ENCODE assay signal across 9 mouse cellular contexts in genomic region chr15:80277625-80278024, GRCm38 (mm10). TPM values are rescaled to one million over a fixed set of nuclear protein-coding genes. Genes with fewer than 3 reads are reported as not detected.
DNase-seq lines count a peak whose midpoint lies in the region; ATAC-seq and TF ChIP-seq lines count a peak whose summit lies in the region.
"Had no signal": no experiment of that assay in that cellular context is flagged by ENCODE, and none has a peak within 500 bp of the region (broad histone marks: within the 10 kb centered on the region; RNA-seq: fewer than 3 reads in every experiment).

No protein-coding gene starts in this region.

- intact Hi-C loops in left cerebral cortex, postnatal 14 days (cut with DNase I), result no loop called here

- 4% methylated on average over 5 of the region's 6 CpGs for WGBS in heart, postnatal 0 days

- peaks cover 17% of the 10 kb centered on the region; the same call in 1 of the 2 replicates for H3K27me3 ChIP-seq in heart, postnatal 0 days (ENCODE audit: control insufficient read depth, insufficient read depth, low read length)

- TF ChIP-seq CTCF in heart, postnatal 0 days (IDR thresholded peaks at IDR 0.05; ENCODE audit: low read depth), result no peak

- H3K27ac ChIP-seq in heart, postnatal 0 days (ENCODE audit: low read depth), result no peak overlapping the region

- H3K4me1 ChIP-seq in heart, postnatal 0 days (ENCODE audit: control insufficient read depth, insufficient read depth), result no peaks in the 10 kb centered on the region

- H3K9me3 ChIP-seq in heart, postnatal 0 days (replicated peaks; ENCODE audit: control insufficient read depth, low read length), result no peaks in the 10 kb centered on the region
- H3K9me3 ChIP-seq: megakaryocyte, embryonic 14.5 days had no signal

- H3K36me3 ChIP-seq in heart, postnatal 0 days (replicated peaks; ENCODE audit: control insufficient read depth, insufficient read depth, low read length), result no peaks in the 10 kb centered on the region

- TF ChIP-seq EP300 in heart, postnatal 0 days (IDR thresholded peaks at IDR 0.05; ENCODE audit: low read depth), result no peak

- ATAC-seq in heart, postnatal 0 days (ENCODE audit: insufficient read depth, low read depth), result 0 out of 2 replicates have a peak, but pooled peaks have one; percentile 20
- ATAC-seq in monocyte, adult 5-6 weeks (replicated peaks; ENCODE audit: insufficient number of reproducible peaks, low FRiP score, low TSS enrichment, poor library complexity, severe bottlenecking), result no peak

- H3K4me3 ChIP-seq in heart, postnatal 0 days (ENCODE audit: low read depth, low read length), result no peak overlapping the region
- H3K4me3 ChIP-seq: megakaryocyte, embryonic 14.5 days had no signal

- no peak overlapping the region for H3K4me2 ChIP-seq in heart, postnatal 0 days (ENCODE audit: low read depth, low read length)

- H3K9ac ChIP-seq in heart, postnatal 0 days (replicated peaks; ENCODE audit: low read depth, low read length), result no peak overlapping the region

- peak; percentile 35 for DNase-seq in heart, postnatal 0 days (ENCODE audit: low spot score)
- DNase-seq in heart, adult 8-10 months (ENCODE audit: low spot score), result no peak
- peak; percentile 68 for DNase-seq in urinary bladder, postnatal 14 days (ENCODE audit: low spot score)
- no peak for DNase-seq in urinary bladder, adult 18-20 months (ENCODE audit: low spot score in 2 of 2)
- DNase-seq in gastrocnemius, postnatal 10 days, result peak; percentile 76
- DNase-seq in mesoderm, embryonic 11.5 days (ENCODE audit: low read depth, low spot score), result peak; percentile 88
- no peak for DNase-seq in left cerebral cortex, postnatal 14 days (ENCODE audit: low spot score in 2 of 2)

RNA-seq across cellular contexts. Expression of gene Cacna1i, which starts 9.4 kb away (rescaled TPM):
- not detected in 2 replicates for total RNA-seq in heart, postnatal 0 days (2014; rRNA removed; ENCODE audit: low replicate concordance)
- polyA plus RNA-seq in heart, postnatal 0 days (2015; fragmentation: Nextera tagmentation; extraction: Ambion mirVana), result not detected in 2 replicates
- under 1 TPM in 3 of 4 experiments, not detected in 1; 0.03 to 0.37 (median 0.14) TPM for total RNA-seq in heart, adult 8-10 months (2022)
- under 1 TPM; 0.07 to 0.12 TPM for total RNA-seq in gastrocnemius, postnatal 10 days (2021)
- total RNA-seq in monocyte, adult 5-6 weeks (2017), result 2.2 to 5.0 TPM (median 3.1 TPM) in 3 replicates
- 100 to 1,000 TPM in 1 of 2 experiments, 10 to 100 TPM in 1; 85.0 to 100 TPM for total RNA-seq in left cerebral cortex, postnatal 14 days (2021)

RNA-seq across cellular contexts. Expression of gene Rps19bp1, which starts 13.5 kb away (rescaled TPM):
- total RNA-seq in heart, postnatal 0 days (2014; rRNA removed; ENCODE audit: low replicate concordance), result 13.7 and 21.6 TPM in 2 replicates
- 34.7 and 35.8 TPM in 2 replicates for polyA plus RNA-seq in heart, postnatal 0 days (2015; fragmentation: Nextera tagmentation; extraction: Ambion mirVana)
- 10 to 100 TPM; 13.2 to 16.5 (median 14.6) TPM for total RNA-seq in heart, adult 8-10 months (2022)
- 10 to 100 TPM; 16.7 to 18.8 TPM for total RNA-seq in gastrocnemius, postnatal 10 days (2021)
- total RNA-seq in monocyte, adult 5-6 weeks (2017), result 10.6 to 23.0 TPM (median 13.2 TPM) in 3 replicates
- 10 to 100 TPM; 41.9 to 42.6 TPM for total RNA-seq in left cerebral cortex, postnatal 14 days (2021)

RNA-seq across cellular contexts. Expression of gene Atf4, which starts 22.6 kb away (rescaled TPM):
- 122 and 128 TPM in 2 replicates for total RNA-seq in heart, postnatal 0 days (2014; rRNA removed; ENCODE audit: low replicate concordance)
- 63.5 and 65.0 TPM in 2 replicates for polyA plus RNA-seq in heart, postnatal 0 days (2015; fragmentation: Nextera tagmentation; extraction: Ambion mirVana)
- total RNA-seq in heart, adult 8-10 months (2022), result 10 to 100 TPM; 42.9 to 76.3 (median 65.9) TPM
- total RNA-seq in gastrocnemius, postnatal 10 days (2021), result 100 to 1,000 TPM in 1 of 2 experiments, 10 to 100 TPM in 1; 94.7 to 131 TPM
- total RNA-seq in monocyte, adult 5-6 weeks (2017), result 446 to 519 TPM (median 465 TPM) in 3 replicates
- 10 to 100 TPM; 93.4 TPM for total RNA-seq in left cerebral cortex, postnatal 14 days (2021)

RNA-seq across cellular contexts. Expression of gene AC140267.1, which starts 42.0 kb away (rescaled TPM):
- total RNA-seq in heart, postnatal 0 days (2014; rRNA removed; ENCODE audit: low replicate concordance), result not detected in 2 replicates
- polyA plus RNA-seq in heart, postnatal 0 days (2015; fragmentation: Nextera tagmentation; extraction: Ambion mirVana), result not detected in 2 replicates
- 10 to 100 TPM in 1 of 4 experiments, 1 to 10 TPM in 3; 5.6 to 11.9 (median 8.0) TPM for total RNA-seq in heart, adult 8-10 months (2022)
- 1 to 10 TPM in 1 of 2 experiments, not detected in 1; 7.5 TPM for total RNA-seq in gastrocnemius, postnatal 10 days (2021)
- not detected in 3 replicates for total RNA-seq in monocyte, adult 5-6 weeks (2017)
- total RNA-seq in left cerebral cortex, postnatal 14 days (2021), result 10 to 100 TPM; 18.7 to 25.4 TPM

RNA-seq across cellular contexts. Expression of gene Mief1, which starts 43.8 kb away (rescaled TPM):
- total RNA-seq in heart, postnatal 0 days (2014; rRNA removed; ENCODE audit: low replicate concordance), result 34.5 and 39.8 TPM in 2 replicates
- polyA plus RNA-seq in heart, postnatal 0 days (2015; fragmentation: Nextera tagmentation; extraction: Ambion mirVana), result 17.0 and 17.8 TPM in 2 replicates
- 10 to 100 TPM; 27.0 to 30.7 (median 28.7) TPM for total RNA-seq in heart, adult 8-10 months (2022)
- 10 to 100 TPM; 22.8 to 27.2 TPM for total RNA-seq in gastrocnemius, postnatal 10 days (2021)
- 28.7 to 38.2 TPM (median 29.9 TPM) in 3 replicates for total RNA-seq in monocyte, adult 5-6 weeks (2017)
- total RNA-seq in left cerebral cortex, postnatal 14 days (2021), result 10 to 100 TPM; 30.7 to 31.4 TPM

Comparison
In these comparisons a context has a peak if more than half of its experiments do, and no peak if none do; other contexts are left out.
1. DNase-seq: peak in heart, postnatal 0 days (single experiment), urinary bladder, postnatal 14 days (single experiment), gastrocnemius, postnatal 10 days (single experiment) and mesoderm, embryonic 11.5 days (single experiment); none in heart, adult 8-10 months (single experiment), urinary bladder, adult 18-20 months (0 of 2) and left cerebral cortex, postnatal 14 days (0 of 2).
2. RNA of gene Cacna1i, which starts 9.4 kb away (total RNA-seq): 85.0 to 100 TPM in left cerebral cortex, postnatal 14 days; 2.2 to 5.0 TPM in monocyte, adult 5-6 weeks, 0.03 to 0.37 TPM in heart, adult 8-10 months, 0.07 to 0.12 TPM in gastrocnemius, postnatal 10 days and not detected in heart, postnatal 0 days; every median in the first group is over 10 times any median in the second.